Mouse (Mus musculus): ENCODE data around the gene Suv39h1. TPM values are rescaled to one million over a fixed set of nuclear protein-coding genes. Genes with fewer than 3 reads are reported as not detected.
"Not testable (repeated sequence)": the region's sequence is repeated elsewhere in the genome, so short reads cannot be mapped to it uniquely, and the experiment has no call there.

Gene Suv39h1
- total RNA-seq (2021): 1 to 10 TPM; 3.0 to 3.6 TPM
- long read RNA-seq, experiment 1, partial matches to known transcripts: 0 of 4 reads
- long read RNA-seq, experiment 1, other reads (novel, unspliced or antisense): 2 of 4 reads
- long read RNA-seq, experiment 2, transcript Suv39h1-203 (6 exons, 3,116 nt): major isoform, 5 of 7 reads
- long read RNA-seq, experiment 2, partial matches to known transcripts: 1 of 7 reads
- long read RNA-seq, experiment 2, other reads (novel, unspliced or antisense): 1 of 7 reads

DNA sequence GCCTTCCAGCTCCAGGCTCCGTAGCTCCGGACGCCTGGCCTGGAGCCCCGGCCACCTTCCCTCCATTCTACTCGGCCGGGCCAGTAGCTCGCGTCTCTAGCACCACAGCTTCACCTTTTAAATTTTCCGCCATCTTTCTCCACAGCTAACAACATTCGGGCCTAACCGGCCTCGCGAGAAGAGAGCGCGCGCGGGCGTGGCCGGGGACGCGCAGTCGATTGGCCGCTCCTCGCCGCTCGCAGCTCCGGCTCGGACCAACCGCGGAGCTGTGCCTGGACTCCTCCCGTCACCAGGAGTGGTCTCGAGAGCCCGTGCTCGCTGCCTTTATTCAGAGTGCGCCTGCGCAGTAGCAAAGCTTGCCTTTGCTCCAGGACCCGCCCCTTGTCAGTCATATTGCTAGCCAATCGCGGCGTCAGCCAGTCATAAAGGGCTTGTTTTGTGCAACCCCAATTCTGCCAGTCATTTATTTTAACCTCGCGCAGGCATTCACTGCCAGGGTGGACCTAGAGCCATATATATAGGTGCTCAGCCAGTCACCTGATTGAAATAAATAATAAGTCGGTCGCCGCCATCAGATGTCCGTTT, at the start of gene Suv39h1:
TSS of gene Suv39h1 (minus strand) at position 331 of the 585 bp plus-strand sequence.
- DNase-seq: peak; percentile 96

DNA sequence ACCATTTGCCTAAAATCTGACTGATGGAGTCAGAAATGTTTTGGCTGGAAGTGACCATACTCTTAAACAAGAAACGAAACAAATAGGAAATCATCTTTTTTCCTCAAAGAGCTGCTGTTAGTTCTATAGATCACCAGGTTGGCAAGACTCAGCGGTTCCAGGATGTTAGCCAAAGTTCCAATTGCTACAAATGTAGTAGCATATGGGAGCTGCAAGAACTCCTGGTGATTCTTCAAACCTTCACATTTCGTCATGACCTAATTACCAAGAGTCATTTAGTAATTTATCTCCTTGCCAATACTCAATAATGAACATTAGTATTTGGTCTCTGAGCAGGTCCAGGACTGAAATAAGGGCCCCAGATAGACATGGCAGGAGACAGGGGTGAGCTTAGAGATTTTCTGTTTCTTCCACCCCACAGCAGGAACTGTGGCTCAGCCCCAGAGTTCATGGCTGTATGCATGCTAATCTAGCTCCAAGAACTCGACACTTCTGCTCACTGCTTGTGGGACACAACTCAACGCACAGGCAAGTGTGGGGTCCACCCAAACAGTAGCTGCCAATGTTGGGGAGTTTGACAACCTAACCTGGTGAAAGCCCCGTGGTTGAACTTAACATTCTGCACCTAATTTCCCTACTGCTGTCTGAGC, 49.4 kb upstream of the Suv39h1 start:
- no peak for DNase-seq

DNA sequence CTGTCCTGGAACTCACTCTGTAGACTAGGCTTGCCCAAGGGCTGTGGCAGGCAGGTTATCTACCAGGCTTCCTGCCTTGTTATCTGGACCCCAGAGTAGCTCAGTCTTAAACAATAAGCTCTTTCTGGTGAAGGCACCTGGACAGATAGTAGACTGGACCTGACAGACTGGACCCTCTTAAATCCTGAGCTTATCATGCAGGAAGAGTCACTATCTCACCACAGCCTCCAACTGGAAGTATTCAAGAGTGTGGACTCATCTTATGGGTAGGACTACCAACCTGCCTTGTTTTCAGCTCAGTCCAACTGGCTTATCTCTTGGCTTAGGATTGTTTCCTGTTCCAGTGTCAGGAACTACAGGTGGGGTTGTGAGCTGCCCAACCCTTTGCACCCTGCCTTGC, 42.7 kb upstream of the Suv39h1 start:
- no peak for DNase-seq

DNA sequence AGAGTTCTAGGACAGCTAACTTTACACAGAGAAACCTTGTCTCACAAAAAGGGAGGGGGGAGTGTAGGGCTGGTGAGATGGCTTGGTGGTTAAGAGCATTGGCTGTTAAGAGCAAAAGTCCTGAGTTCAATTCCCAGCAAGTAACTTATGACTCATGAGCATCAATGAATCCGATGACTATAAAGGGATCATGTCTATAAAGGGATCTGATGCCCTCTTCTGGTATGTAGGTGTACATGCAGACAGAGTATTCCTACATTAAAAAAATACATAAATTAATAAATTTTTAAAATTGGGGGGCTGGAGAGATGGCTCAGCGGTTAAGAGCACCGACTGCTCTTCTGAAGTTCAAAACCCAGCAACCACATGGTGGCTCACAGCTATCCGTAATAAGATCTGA, 40.7 kb upstream of the Suv39h1 start:
- DNase-seq: no peak

DNA sequence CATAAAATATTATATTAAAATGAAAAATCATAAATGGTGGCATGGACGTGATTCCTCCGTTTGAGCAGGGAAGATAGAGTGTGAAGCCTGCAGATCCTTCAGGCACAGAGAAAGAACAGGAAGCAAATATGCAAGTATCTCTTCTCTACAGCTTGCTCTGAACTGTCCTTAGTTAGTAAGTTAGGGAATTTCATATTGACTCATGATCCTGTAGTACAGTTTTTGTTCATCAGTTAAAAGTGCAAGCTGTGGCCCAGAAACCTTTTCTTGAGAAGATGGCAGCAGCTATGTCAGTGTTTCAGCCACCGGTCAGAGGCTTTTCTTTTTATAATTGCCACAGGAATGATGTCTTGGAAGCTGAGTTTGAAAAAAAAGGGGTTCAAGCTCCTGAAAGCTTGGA, 30.5 kb upstream of the Suv39h1 start:
- DNase-seq: no peak

DNA sequence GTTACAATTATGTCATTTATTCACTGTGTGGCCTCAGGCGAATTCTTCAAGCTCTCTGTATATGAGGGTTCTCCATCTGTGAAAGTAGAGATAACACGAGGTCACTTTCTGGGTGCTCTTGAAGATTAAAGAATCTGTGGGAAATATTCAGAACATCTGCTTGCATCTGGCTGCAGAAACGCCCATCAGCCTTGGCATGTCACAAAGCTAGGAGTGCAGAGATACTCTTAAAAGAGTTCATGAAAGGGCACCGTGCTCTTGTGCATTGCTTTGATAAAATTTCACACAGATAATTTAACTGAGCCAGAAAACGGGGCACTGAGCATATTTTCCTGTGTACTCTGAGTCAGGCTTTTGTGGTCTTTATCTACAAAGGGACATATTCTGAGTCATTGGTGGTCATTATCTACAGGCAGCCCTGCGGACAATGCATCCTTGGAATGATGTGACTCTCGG, 27.7 kb upstream of the Suv39h1 start:
- no peak for DNase-seq

DNA sequence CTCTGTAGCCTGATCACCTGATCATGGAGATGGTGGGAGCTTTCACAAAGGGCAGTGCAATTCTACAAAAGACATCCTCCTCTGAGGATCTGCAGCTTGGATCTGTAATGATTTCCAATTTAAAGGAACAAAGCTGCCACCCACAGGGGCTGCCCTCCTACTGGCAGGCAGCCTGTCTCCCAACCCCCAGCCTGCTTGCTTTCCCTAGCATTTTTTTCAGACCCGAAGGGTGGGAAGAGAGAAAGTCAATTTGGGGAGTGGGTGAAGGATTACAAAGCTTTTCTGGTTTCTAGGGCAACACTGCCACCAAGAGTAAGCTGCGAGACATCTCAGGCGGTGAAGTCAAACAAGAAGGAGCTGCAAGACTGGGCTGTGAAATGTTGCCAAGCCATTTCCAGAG, 26.5 kb upstream of the Suv39h1 start:
- no peak for DNase-seq

DNA sequence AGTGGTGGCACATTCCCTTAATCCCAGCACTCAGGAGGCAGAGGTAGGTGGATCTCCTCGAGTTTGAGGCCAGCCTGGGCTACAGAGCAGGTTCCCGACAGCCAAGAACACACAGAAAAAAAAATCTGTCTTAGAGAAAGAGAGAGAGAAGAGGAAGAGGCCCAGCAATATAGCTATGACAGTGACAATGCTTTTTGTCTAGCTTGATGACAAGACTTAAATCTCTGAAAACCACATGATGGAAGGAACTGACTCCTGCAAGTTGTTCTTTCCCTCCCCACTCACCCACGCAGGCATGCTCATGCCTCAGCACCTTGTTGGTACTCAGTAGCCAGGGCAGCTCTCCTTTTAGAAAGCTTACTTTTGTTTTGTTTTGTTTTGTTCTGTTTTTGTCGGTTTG, 24.9 kb upstream of the Suv39h1 start:
- no peak for DNase-seq

DNA sequence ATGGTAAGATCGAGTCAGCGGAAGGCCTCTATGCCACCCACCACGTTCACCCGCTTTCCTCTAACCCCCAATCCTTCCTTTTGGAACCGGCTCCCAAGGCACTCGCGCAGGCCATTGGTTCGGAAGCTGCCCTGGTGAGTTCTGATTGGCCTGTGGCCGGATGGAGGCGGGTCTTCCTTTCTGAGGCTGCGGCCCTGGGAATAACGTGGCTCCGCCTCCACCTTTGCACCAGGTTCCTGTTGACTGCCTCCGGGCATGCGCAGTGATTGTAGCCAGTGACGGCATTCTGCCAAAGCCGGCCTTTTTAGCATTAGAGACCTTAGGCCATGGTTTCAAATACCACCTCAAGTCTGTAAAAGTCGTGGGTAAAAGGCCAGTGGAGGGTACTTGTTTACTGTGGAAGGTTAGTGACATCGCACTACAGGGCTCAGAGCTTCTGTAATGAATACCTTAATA, 22.3 kb upstream of the Suv39h1 start:
- DNase-seq: peak; percentile 95

DNA sequence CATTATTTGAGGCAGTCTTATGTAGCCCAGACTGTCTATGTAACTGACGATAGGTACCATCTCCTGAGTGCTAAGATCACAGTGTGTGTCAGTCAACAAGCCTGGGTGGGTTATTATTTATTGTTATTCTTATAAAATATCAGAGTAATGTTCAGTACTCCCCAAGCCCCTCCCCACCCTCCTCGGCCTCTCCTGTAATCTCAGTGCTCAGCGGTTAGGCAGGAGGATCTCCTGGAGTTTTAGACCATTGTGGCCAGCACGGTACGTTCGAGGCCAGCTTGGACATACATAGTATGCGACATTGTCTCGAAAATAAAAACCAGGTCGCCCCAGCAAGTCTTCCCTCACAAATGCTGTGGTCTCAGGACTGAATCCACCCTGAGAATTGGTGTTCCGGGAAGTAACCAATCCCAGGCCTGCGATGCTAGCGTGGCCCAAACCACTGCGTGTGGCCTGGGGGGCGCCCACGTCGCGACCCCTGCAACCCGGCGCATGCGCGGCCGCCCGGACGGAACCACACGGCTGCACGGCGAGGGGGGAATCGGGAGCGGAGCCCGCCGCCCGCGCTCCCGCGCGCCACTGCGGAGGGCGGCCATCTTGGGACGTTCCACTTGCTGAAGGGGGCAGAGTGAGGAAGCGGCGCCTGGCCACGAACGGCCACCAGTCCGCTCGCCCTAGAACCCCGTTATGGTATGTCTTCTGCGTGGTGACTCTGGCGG, 21.7 kb upstream of the Suv39h1 start:
- DNase-seq: peak; percentile 91

DNA sequence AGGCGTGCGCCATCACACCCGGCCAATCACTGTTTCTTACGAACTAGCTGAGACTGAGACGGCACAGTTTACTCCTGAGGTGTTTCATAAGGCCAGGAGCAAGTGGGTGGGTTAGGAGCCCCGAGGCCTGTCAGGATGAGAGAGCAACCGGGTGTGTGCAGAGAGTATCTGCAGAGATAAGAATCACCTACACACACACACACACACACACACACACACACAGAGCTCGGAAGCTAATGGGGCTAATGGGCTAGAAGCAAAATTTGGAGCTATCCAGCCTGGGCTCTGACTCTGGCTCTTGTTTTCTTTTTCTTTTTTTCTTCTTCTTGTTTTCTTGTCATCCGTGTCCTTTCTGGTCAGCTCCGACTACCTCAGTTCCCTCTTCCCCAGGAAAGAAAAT, 21.0 kb upstream of the Suv39h1 start:
- DNase-seq: no peak

DNA sequence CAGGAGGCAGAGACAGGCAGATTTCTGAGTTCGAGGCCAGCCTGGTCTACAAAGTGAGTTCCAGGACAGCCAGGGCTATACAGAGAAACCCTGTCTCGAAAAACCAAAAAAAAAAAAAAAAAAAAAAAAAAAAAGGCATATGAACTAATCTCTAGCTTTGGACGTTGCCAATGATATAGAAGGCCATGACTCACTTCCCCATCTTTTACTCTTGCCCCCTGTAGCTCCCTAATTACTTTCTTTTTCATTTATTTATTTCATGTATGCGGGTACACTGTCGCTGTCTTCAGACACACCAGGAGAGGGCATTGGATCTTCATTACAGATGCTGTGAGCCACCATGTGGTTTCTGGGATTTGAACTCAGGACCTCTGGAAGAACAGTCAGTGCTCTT, 16.4 kb upstream of the Suv39h1 start:
- DNase-seq: not testable (repeated sequence)

DNA sequence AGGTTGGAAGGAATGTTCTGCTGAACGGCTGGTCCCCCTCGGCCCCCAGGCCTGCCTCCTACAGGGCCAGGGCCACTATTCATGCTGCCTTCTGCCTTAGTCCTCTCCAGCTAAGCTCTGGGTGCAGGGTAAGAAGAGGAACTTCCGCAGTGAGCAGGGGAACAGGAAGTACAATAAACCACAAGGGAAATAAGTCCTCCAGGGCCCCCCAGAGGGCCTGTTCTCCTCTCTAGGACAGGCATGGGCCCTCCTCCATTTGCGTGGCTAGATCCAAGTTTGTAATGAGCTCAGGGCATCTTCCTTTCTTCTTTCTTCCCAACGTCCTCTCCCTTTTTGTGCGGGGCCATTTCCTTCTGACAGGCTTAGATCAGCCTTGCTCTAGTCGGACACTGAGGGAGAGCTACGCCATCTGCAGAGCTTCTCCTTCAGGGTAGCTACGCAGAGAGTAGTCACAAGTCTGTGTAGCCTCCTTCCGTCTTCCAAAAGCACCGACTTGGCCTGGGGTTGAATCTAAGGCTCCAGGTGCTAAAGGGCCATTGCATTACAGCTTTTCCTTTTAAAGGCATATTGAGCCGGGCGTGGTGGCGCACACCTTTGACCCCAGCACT, 15.9 kb upstream of the Suv39h1 start, which contains the start of gene Was:
TSS of gene Was (minus strand) at position 153 of the 608 bp plus-strand sequence.
- peak; percentile 10 for DNase-seq

DNA sequence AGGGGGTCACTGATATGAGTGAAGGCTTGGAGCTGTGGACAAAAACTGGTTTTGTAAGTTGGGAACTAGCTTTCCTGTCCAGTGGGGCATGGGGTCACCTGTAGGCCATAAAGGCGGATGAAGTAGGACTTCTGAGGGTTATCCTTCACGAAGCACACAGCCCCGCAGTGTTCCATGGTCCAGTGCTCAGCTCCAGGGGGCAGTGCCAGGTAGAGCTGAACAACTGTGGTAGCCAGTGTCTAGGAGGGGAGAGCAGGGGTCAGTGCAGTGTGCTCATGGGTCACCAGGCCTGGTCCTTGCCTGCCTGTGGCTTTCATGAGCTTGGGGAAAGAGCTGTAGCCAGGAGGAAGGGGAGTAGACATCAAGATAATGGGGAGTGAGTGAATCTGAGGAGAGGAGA, 15.2 kb upstream of the Suv39h1 start:
- no peak for DNase-seq

DNA sequence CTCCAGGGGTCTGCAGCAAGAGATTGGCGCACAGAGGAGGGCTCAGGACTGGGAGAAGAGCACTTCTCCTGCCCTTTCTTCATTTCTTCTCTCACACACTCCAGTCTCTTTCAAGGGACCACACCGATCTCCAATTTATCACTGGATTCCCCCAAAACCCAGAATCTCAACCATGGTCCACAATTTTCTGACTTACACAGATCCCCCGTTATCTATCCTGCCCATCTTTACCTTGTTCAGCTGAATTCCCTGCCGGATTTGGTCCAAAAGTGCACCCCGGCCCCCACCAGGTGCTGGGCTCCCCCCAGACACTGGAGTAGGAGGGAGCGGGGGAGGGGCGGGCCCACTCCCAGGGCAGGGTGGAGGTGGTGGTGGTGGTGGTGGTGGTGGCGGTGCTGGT, 11.1 kb upstream of the Suv39h1 start:
- no peak for DNase-seq

DNA sequence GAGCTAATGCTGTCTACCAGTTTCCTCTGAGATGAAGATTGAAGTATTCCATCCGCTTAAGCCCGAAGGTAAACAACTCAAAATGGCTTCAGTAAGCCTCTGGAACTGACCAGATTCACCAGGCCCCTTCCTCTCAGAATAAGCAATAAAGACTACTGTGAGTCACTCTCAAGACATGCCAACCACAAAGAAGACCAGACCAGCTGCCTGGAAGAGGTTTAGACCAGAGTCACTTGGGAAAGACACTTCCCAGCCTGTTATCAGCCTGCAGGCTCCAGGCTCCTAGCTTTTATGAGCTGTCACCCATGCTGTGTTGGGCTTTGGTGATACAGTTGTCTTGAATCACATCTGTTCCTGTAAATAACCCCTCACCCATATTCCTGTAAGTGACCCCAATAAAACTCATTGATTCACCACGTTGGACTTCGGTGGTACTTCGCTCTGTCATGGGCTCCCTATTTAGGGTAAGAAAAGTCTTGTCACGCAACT, 10.3 kb upstream of the Suv39h1 start:
- no peak for DNase-seq

DNA sequence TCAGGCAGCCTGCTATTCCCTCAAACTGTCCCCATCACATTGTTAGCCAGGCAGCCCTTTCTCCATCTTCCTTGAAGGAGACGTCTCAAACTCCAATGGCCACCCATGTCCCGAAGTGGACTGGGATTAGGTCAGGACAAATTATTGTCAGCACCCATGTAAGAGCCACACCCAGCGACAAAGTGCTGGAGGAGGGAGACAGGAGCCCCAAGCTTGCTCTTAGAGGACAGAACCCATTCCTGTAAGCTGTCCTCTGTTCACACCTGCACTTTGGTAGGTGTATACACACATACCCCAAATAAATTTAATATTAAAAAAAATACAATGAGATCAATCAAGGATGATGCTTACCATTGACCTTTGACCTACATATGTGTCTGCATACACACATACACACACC, 544 bp upstream of the Suv39h1 start:
- no peak for DNase-seq

DNA sequence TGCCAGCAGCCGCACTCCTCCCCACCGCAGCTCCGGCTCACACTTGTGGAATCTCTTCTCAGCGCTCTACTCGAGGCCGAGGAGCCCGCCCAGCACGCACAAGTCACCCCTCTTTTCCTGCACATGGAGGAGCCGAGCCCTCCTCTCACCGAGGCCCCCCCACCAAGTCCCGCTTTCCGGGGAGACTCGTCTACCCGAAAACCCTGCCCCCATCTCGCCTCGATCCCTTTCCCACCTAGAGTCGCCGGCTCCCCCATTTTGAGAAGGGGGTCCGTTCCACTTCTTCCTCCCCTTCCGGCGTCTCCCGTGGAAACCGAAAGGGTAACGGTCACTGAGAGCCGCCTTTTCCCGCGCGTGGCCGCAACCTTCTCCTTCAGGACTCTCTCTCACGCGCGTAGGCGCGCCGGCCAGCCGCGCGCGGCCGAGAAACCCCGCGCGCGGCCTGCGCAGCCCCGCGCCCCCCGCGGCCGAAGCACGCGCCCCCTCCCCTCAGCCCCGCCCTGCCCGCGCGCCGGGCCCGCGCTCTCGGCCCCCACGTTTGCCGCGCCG, 605 bp downstream of the Suv39h1 start:
- no peak for DNase-seq

DNA sequence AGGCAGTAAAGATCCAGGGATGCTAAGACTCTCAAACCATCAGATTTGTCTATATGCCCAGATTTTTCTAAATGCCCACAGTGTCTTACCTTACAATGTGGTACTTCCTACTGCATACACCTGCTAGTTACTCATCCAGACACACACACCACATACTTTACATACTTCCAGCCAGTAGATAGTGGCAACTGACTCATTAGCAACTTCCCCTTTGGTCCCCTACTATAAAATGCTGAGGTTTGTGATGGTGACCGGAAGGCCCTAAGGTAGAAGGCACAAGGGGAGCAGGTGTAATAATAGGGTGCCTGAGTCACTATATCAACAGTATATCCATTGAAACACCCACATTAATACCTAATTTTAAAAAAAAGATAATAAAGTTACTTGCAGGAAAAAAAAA, 5.4 kb downstream of the Suv39h1 start:
- DNase-seq: no peak

DNA sequence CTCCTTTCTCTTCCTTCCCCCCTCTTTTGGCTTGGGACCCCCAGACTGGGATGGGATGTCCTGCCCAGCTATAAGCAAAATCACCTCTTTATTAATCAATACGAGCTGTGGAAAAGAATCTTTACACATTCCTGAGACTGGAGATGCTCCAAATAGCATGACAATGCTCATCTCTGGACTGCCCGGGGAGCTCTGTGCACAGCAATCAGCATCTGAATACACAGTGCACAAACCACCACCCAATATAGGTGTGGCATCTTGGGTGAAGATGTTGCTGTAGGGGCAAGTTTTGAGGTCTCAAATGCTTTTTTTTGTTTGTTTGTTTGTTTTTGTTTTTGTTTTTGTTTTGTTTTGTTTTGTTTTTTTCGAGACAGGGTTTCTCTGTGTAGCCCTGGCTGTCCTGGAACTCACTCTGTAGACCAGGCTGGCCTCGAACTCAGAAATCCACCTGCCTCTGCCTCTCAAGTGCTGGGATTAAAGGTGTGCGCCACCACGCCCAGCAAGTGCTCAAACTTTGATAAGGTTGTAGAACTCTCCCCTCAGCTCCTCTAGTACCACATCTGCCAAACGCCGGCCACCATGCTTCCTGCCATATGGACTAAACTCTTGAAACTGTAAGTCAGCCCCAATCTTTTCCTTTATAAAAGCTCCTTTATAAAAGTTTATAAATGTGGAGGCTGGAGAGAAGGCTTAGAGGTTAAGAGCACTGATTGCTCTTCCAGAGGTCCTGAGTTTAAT, 23.3 kb downstream of the Suv39h1 start:
- DNase-seq: not testable (repeated sequence)

DNA sequence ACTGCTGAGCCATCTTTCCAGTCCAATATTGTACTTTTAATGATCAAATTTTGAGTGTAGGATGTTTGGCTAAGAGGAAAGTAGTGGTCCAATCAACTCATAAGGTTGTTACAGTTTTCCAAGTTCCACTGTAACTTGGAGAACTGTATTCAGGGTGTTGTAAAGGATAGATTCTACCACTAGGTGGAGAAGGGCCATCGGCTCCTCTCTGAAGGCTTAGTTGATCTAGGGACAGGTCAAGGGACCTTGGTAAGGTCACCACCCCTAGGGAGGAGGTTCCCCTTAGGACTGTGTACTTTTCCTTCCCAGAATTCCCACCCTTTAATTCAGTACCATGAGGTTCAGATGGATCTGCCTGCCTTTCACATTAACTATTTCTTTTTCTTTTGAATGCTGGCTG, 41.6 kb downstream of the Suv39h1 start:
- no peak for DNase-seq

Data from gastrocnemius, postnatal 25 days (tissue).